Mouse (Mus musculus): ENCODE measurements around the gene Dapl1.

DNA sequence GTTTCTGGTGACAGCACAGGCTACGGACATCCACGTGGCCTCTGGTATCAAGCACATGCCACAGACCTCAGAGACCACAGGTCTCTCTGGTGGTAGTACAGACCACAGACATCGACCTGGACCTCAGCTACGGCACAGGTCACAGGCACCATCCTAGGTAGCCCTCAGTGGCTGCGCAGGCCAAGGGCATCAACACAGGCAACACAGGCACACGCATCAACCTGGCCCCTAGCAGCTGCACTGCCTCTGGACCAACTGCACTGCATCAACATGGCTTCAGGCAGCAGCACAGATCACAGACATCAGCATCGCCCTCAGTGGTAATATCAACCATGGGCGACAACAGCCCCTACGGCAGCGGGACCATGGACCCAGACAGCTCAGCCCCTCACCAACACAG lies 36.2 kb downstream of the Dapl1 start:
- TF ChIP-seq EP300 (IDR thresholded peaks at IDR 0.05; ENCODE audit: low read depth): no peak
- no peak for TF ChIP-seq CTCF (IDR thresholded peaks at IDR 0.05; ENCODE audit: low read depth)

Data from liver, postnatal 0 days (tissue).